Mouse (Mus musculus) embryonic fibroblast, embryonic 13.5 days (primary cell): ENCODE results near the gene Hspbp1.

Experiments used
- CTCF ChIP-seq: IDR thresholded peaks from 2 replicates; pipeline ENCODE4 v1.5.1; 2011; ENCODE audit warnings: mild to moderate bottlenecking, control low read depth, low read length, moderate library complexity, borderline replicate concordance; ENCODE audit not compliant: insufficient read depth
- POLR2A ChIP-seq: IDR thresholded peaks from 2 replicates; pipeline ENCODE4 v1.6.1; 2011; ENCODE audit warnings: low read depth, mild to moderate bottlenecking, control low read depth, low read length, moderate library complexity

- TF ChIP-seq POLR2A (no peak), CTCF (no peak)
Measured at GRCm38 (mm10) chr7:4611921-4612341, 72.9 kb downstream of the Hspbp1 start.
